Mouse (Mus musculus): ENCODE results near the gene Kazn.

DNA sequence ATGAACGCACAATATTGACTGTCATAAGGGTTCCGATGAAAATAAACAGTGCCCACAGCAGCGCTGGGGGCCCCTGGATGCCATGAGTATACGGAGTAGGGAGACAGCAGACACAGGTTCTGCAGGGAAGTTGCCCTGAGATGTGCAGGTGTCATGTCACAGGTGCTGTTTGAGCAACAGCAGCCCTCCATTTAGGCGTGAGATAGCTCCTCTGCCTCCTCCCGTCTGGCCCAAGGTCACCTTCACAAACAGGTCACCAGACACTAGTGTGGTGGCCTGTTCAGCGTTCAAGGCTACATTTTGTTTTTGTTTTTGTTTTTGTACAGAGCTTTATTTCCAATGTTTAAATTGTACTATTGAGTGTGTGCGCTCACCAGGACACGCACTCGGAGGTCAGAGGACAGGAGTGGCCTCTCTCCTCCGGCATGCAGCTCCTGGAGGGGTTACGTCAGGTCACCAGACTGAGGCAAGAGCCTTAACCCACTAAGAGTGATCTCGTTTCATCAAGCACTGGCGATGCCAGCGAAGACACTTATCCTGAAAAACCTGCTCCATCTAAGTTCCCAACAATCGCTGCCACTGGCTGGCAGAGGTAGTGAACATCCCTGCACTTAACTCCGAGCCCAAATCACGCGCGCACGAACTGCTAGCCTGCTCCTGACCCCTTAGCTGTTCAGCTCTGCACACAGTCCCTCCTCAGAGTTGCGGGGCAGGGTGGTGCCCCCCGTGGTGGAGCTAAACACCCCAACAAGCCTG is 177.5 kb downstream of the Kazn start:
- TF ChIP-seq CTCF (IDR thresholded peaks at IDR 0.05; ENCODE audit: low read depth) (no peak), EP300 (IDR thresholded peaks at IDR 0.05; ENCODE audit: low read depth) (no peak)

Data from liver, postnatal 0 days (tissue).